Mouse (Mus musculus) olfactory bulb, adult 2 months (tissue): ENCODE measurements at regions not wholly inside any gene's neighbourhood (a gene's known extent, or its start where the extent isn't known, plus 50 kb on each side); places are given as distances from the start of the nearest gene placed in this dataset.
A peak's percentile ranks its signal among the peaks of the same experiment; 100 is the strongest.

Source experiments
- H3K27ac ChIP-seq: fragments of 200-500 bp; 2 replicates; pipeline ENCODE4 v1.5.1; 2012; ENCODE audit warnings: low read depth, low read length; ENCODE audit not compliant: insufficient read depth
- H3K4me1 ChIP-seq: fragments of 200-500 bp; 2 replicates; pipeline ENCODE4 v1.6.1; 2012; ENCODE audit warnings: low read length; ENCODE audit not compliant: control insufficient read depth, insufficient read depth
- H3K4me3 ChIP-seq: fragments of 200-500 bp; 2 replicates; pipeline ENCODE4 v1.5.1; 2012; ENCODE audit warnings: mild to moderate bottlenecking, low read depth, low read length, moderate library complexity; ENCODE audit not compliant: insufficient read depth
- CTCF ChIP-seq: fragments of 200-500 bp; IDR thresholded peaks from 2 replicates; pipeline ENCODE4 v1.5.1; 2012; ENCODE audit warnings: low read depth, mild to moderate bottlenecking, low read length, moderate library complexity; ENCODE audit not compliant: insufficient read depth
- POLR2A ChIP-seq: fragments of 200-500 bp; IDR thresholded peaks from 2 replicates; pipeline ENCODE4 v1.6.1; 2012; ENCODE audit warnings: mild to moderate bottlenecking, low read depth, low read length, moderate library complexity; ENCODE audit not compliant: insufficient read depth
- WGBS: fragments of 180-500 bp; shearing (Covaris S2); methylation state at CpG from one replicate; pipeline ENCODE4 v1.1.7; 2018; 5-methylcytosine and 5-hydroxymethylcytosine counted together

- no peak overlapping the region for H3K27ac ChIP-seq
- H3K4me3 ChIP-seq, result no peak overlapping the region
- TF ChIP-seq POLR2A, result no peak
- TF ChIP-seq CTCF, result no peak
- no peaks in the 10 kb centered on the region for H3K4me1 ChIP-seq
- 94% methylated on average over 6 of the region's 6 CpGs for WGBS
Measured at GRCm38 (mm10) chr12:9091951-9092350, 62.2 kb downstream of the Ttc32 start.

DNA sequence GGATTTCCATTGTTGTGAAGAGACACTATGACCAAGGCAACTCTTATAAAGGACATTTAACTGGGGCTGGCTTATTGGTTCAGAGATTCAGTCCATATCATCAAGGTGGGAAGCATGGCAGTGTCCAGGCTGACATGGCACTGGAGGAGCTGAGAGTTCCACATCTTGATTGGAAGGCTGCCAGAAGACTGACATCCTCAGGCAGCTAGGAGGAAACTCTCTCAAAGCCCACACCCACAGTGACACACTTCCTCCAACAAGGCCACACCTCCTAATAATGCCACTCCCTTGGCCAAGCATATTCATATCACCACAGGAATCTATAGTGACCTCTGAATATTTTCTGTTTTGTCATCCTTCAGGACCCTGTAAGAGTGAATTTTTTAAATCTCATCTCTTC is 65.3 kb downstream of the Ttc32 start:
- no peak overlapping the region for H3K4me3 ChIP-seq
- H3K27ac ChIP-seq, result no peak overlapping the region
- no peak for TF ChIP-seq POLR2A
- no peak for TF ChIP-seq CTCF
- no peaks in the 10 kb centered on the region for H3K4me1 ChIP-seq

DNA sequence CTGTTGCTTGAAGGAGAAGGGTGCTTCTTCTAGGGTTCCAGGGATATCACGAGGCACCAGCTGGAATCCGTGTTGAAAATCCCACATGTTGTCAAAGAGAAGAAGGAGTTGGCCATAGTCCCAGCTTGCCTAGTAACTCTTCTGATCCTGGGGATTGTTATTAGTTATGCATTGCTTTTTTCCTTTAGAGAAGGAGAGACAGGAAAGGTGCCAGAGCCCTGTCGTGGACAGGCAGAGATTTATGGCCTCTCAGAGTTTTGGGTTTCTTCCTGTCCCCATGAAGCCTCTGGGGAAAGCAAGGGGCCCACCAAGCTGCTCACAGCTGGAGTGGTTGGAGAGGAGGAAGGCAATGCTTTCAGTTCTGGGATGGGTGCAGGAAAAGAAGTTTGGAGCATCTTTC is 76.6 kb downstream of the Ttc32 start:
- TF ChIP-seq POLR2A (no peak), CTCF (no peak)
- Histone ChIP-seq H3K27ac (no peak overlapping the region), H3K4me1 (0 out of 2 replicates have a peak, but pooled peaks cover 3% of the 10 kb centered on the region), H3K4me3 (no peak overlapping the region)
- 40% methylated on average over 3 of the region's 3 CpGs for WGBS

- no peak overlapping the region for H3K4me3 ChIP-seq
- 83% methylated on average over 7 of the region's 7 CpGs for WGBS
- TF ChIP-seq POLR2A (no peak), CTCF (no peak)
- H3K27ac ChIP-seq, result no peak overlapping the region
- peaks cover 3% of the 10 kb centered on the region; the same call in 1 of the 2 replicates for H3K4me1 ChIP-seq
Measured at GRCm38 (mm10) chr12:9109806-9110205, 80.0 kb downstream of the Ttc32 start.

DNA sequence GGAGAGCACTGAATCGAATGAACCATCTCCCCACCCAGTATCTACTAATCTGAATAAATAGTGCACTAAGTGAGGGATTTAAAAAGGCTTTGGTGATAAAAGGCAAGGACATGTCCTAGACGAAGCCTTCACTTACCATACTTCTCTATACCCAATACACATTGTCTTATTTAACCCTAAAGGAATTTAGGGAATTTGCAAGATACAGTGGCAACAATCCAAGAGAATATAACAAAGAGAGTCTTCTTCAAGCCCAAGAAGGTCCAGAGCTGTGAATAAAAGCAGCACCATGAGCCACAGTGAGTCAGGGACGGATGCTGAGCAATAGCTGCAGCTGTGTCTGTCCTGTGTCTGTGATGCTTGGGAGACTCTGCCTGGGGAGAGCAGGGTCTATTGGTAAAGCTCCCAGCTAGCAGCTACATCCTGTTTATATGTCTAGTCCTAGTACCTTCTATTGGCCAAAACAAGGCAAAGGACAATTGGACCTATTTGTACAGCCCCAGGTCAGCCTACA is 82.4 kb downstream of the Ttc32 start:
- H3K4me1 ChIP-seq, result peaks cover 3% of the 10 kb centered on the region; the same call in 1 of the 2 replicates
- 66% methylated on average over 3 of the region's 3 CpGs for WGBS
- TF ChIP-seq POLR2A, result no peak
- H3K27ac ChIP-seq, result peak overlapping the region; percentile 31; the same call in 1 of the 2 replicates
- H3K4me3 ChIP-seq, result no peak overlapping the region

- TF ChIP-seq CTCF (no peak), POLR2A (no peak)
- WGBS, result 46% methylated on average over 6 of the region's 6 CpGs
- Histone ChIP-seq H3K4me3 (no peak overlapping the region), H3K27ac (no peak overlapping the region), H3K4me1 (no peaks in the 10 kb centered on the region; the same call in 1 of the 2 replicates)
Measured at GRCm38 (mm10) chr12:9113652-9114051, 83.9 kb downstream of the Ttc32 start.

DNA sequence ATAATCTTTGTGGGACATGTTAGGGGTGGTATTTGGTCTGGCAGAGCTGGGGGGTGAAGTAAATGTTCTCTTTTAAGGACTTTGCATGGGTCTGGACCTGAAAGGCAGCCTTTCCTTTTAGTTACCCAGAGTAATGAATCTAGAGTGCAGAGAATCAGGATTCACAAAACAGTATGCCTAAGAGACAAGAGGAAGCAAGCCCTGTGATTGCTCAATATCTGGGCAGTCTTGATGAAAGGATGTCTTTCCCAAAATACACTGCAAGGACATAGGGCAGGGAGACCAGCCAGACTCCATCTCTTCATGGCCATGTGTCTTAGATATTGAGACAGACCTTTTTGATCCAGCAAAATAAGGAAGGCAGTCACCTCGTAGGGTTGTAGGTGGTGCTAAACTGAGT is 84.3 kb downstream of the Ttc32 start:
- H3K4me1 ChIP-seq, result no peaks in the 10 kb centered on the region; the same call in 1 of the 2 replicates
- H3K27ac ChIP-seq, result no peak overlapping the region
- no peak overlapping the region for H3K4me3 ChIP-seq
- 84% methylated on average over 1 of the region's 1 CpGs for WGBS
- TF ChIP-seq POLR2A, result no peak

DNA sequence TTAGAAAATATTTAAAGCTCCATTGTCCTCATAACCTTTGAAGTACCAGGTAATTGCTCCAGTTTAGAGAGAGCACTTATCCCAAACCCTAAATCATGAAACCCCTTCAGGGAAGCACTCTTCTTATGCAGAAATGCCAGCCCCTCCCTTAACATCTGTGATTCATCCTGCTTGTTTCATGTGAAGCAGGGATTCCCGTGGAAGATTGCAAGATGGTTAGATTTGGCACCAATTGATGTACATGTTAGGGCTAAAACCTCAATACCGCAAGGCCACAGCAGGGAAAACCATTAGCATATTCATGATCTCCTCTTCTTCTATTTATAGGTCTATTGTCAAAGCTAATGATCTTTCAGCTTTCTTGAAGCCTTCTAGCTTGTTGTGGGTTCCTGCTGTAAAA is 88.8 kb downstream of the Ttc32 start:
- Histone ChIP-seq H3K4me3 (no peak overlapping the region), H3K27ac (no peak overlapping the region), H3K4me1 (no peaks in the 10 kb centered on the region; the same call in 1 of the 2 replicates)
- 23% methylated on average over 2 of the region's 2 CpGs for WGBS
- TF ChIP-seq POLR2A (no peak), CTCF (no peak)

- WGBS, result 90% methylated on average over 10 of the region's 10 CpGs
- Histone ChIP-seq H3K4me1 (no peaks in the 10 kb centered on the region; the same call in 1 of the 2 replicates), H3K4me3 (no peak overlapping the region), H3K27ac (no peak overlapping the region)
- TF ChIP-seq POLR2A (no peak), CTCF (no peak)
Measured at GRCm38 (mm10) chr12:9127931-9128550, 98.2 kb downstream of the Ttc32 start.
